Mouse (Mus musculus) ES-Bruce4 (cell line): ENCODE measurements around the gene Inpp5a.
A peak's percentile ranks its signal among the peaks of the same experiment; 100 is the strongest.

ENCODE experiments used
- CTCF ChIP-seq: IDR thresholded peaks from one replicate; pipeline ENCODE4 v1.8.1; 2011; ENCODE audit warnings: low read depth, low read length
- EP300 ChIP-seq: IDR thresholded peaks from 2 replicates; pipeline ENCODE4 v1.6.1; 2011; ENCODE audit warnings: low read depth, low read length; ENCODE audit not compliant: insufficient read depth
- POLR2A ChIP-seq: IDR thresholded peaks from one replicate; pipeline ENCODE4 v1.8.1; 2011; ENCODE audit warnings: low read length; ENCODE audit not compliant: insufficient read depth

DNA sequence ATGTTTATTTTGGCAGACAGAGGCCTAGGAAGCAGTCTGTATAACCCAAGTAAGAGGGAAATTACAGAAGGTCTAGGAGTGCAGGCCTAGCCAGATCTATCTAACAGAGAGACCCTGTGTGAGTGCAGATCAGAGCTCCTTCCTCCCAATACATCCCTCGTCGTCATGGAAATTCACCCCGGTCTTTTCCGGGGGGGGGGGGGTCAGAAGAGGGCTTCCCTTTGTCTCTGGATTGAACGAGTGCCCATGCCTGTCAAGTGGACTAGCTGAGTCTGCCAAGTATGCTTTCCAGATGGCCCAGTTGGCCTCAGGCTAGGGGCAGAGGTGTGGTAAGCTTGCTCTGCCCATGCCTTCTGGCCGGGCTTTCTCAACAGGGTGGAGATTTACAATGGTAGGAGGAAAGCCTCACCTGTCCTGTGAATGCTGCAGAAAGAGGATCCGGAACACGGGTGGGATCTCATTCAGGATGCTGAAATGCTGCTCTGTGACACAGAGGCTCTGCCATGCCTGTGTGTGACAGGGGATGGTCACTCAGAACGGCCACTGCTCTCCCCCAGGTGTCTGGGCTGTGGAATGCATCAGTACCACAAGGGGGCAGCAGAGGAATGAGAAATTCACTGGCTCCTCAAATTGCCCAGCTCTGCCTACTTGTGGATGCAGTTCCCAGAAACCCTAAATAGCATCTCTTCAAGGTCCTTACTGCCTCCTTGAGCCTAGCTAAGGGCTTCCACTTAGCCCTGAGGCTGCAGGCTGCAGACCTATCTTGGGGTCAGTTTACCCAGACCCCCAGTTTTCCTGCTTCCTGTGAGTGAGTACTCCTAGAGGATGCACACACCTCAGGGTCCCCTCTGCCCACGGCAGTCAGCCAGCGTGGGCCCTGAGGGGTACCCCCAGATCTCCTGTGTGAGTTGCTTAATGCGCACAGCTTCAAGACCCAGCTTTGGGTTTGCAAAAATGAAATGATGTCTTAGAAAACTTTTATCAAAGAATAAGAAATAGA, 227.2 kb downstream of the Inpp5a start:
- TF ChIP-seq CTCF (peak; percentile 87), EP300 (no peak), POLR2A (no peak)
